Mouse (Mus musculus) lung, adult 2 months (tissue): ENCODE measurements around the gene Atf7ip. TPM values are rescaled to one million over a fixed set of nuclear protein-coding genes. Genes with fewer than 3 reads are reported as not detected.
A peak's percentile ranks its signal among the peaks of the same experiment; 100 is the strongest.

ENCODE experiments used
- DNase-seq: peaks from one replicate; pipeline ENCODE4 v3.0.0; 2022
- H3K4me1 ChIP-seq: fragments of 200-500 bp; 2 replicates; pipeline ENCODE4 v1.6.1; 2011; ENCODE audit warnings: low read length; ENCODE audit not compliant: control insufficient read depth, insufficient read depth
- H3K4me3 ChIP-seq: fragments of 200-500 bp; replicated peaks from 2 replicates; pipeline ENCODE3; 2011; ENCODE audit warnings: low read depth, mild to moderate bottlenecking, control low read depth, low read length; ENCODE audit errors: extremely low read depth
- CTCF ChIP-seq: fragments of 200-500 bp; IDR thresholded peaks from 2 replicates; pipeline ENCODE4 v1.5.1; 2011; ENCODE audit warnings: mild to moderate bottlenecking, low read length, control low read depth; ENCODE audit not compliant: insufficient read depth
- POLR2A ChIP-seq: fragments of 200-500 bp; IDR thresholded peaks from 2 replicates; pipeline ENCODE4 v1.6.1; 2011; ENCODE audit warnings: low read depth, mild to moderate bottlenecking, control low read depth, low read length, borderline replicate concordance; ENCODE audit errors: extremely low read depth
- WGBS: fragments of 180-500 bp; shearing (Covaris S2); methylation state at CpG from one replicate; pipeline ENCODE4 v1.1.7; 2018; 5-methylcytosine and 5-hydroxymethylcytosine counted together
- polyA plus RNA-seq: library from polyadenylated mRNA; depleted of rRNA; stranded (reverse); fragments of >200 nt; gene quantifications from 2 replicates; pipeline ENCODE4 v1.2.3, GENCODE M21; 2012

Atf7ip gene
- polyA plus RNA-seq, 1 experiment, result 28.3 TPM

DNA sequence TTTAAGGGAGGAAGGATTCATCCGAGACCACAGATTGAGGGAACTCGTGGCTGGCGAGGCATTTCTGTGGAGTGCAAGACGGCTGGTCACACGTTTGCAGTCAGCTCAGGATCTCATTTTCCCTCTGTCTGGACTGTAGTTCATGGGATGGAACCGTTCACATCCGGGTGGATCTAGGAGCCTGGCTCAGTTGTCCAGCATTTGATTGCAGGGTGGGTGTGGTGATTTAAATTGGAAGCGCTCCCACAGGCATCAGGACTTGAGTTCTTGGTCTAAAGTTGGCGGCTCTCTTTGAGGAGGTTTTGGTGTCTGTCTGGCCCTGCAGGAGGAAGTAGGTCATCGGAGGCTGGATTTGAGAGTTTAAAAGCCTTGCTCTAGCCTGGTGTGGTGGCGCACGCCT lies 10.9 kb upstream of the Atf7ip start:
- Histone ChIP-seq H3K4me3 (no peak overlapping the region), H3K4me1 (peaks cover 16% of the 10 kb centered on the region)
- 88% methylated on average over 12 of the region's 12 CpGs for WGBS
- DNase-seq, result no peak
- TF ChIP-seq POLR2A (no peak), CTCF (no peak)

DNA sequence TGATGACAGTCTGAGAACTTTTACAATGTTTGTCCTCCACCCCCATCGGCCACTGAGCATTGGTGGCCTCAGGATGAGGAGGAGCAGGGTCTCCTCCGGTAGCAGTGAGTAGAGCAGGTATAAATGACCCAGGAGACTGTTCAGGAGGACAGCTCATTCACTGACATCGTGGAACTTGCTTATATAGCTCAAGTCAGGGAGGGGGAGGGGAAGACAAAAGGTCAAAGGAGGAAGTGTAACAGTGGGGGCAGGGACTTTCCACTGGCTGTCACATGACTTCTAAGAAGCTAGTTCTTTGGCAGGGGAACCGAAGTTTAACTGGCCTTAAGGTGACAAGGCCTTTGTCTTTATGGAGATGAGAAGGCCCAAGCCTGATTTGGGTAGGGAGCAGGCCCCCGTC lies 8.2 kb upstream of the Atf7ip start:
- WGBS, result 55% methylated on average over 5 of the region's 5 CpGs
- TF ChIP-seq CTCF (no peak), POLR2A (no peak)
- no peak for DNase-seq
- no peak overlapping the region for H3K4me3 ChIP-seq
- peaks cover 8% of the 10 kb centered on the region for H3K4me1 ChIP-seq

DNA sequence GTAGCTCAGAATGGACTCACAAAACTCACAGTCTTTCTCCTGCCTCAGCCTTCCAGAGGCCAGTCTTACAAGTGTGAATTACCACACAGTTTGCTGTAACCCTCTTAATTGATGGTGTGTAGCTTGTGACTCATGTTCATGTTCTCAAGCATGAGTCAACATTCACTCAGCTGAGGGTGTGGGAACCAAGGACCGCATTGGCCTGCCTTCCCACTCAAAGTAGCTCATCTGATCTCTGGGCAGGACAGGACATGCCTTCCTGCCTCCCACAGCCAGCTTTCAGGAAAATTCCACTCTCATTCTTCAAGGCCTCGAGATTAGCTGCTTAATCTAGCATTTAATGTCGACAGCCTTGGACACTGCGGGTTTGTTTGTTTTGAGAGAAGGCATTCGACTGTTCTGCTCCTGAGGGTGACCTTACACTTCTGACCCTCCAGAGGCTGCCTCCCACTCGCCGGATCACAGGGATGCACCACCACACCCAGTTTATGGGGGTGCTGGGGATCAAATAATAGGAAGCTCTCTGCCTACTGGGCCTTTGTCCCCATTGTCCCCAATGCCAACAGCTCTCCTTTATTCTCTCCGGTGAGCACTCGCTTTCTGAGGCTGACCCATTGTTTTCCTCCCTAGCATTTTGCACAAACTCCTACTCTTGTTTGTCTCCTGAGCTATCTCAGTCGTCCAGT lies 6.5 kb upstream of the Atf7ip start:
- no peak overlapping the region for H3K4me3 ChIP-seq
- WGBS, result 55% methylated on average over 10 of the region's 10 CpGs
- DNase-seq, result no peak
- TF ChIP-seq CTCF (no peak), POLR2A (no peak)
- H3K4me1 ChIP-seq, result peaks cover 5% of the 10 kb centered on the region; the same call in 1 of the 2 replicates

DNA sequence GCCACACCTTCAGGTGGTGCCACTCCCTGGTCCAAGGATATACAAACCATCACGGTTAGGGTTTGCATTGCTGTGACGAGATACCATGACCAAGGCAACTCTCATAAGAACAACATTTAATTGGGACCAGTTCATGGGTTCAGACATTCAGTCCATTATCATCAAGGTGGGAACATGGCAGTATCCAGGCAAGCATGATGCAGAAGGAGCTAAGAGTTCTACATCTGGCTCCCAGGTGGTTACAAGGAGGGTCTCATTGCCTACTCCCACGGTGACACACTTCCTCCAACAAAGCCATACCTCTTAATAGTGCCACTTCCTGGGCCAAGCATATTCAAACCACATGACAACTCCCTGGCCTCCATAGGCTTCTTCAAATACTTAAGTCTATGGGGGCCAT lies 2.7 kb downstream of the Atf7ip start:
- no peaks in the 10 kb centered on the region for H3K4me1 ChIP-seq
- TF ChIP-seq POLR2A (no peak), CTCF (no peak)
- DNase-seq, result no peak
- H3K4me3 ChIP-seq, result no peak overlapping the region
- WGBS, result 91% methylated on average over 3 of the region's 3 CpGs

DNA sequence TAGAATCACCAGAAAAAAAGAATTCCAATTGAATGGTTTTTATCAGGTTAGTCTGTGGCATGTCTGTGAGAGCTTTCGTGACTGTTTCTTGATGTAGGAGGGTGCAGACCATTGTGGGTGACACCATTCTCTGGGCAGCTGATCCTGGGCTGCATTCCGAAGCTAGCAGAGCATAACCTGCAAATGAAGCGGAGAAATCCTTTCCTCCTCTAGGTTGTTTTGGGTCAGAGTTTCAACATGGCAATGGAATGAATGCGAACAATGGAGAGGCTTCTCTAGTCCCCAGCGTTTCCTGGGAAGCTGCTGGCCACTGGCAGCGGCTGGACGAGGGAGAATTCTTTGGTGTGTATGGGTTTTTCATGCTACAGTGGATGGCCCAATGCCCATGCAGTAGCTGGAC lies 5.0 kb downstream of the Atf7ip start:
- no peak for TF ChIP-seq POLR2A
- TF ChIP-seq CTCF, result no peak
- 83% methylated on average over 7 of the region's 7 CpGs for WGBS
- DNase-seq, result no peak
- no peak overlapping the region for H3K4me3 ChIP-seq
- no peaks in the 10 kb centered on the region for H3K4me1 ChIP-seq

DNA sequence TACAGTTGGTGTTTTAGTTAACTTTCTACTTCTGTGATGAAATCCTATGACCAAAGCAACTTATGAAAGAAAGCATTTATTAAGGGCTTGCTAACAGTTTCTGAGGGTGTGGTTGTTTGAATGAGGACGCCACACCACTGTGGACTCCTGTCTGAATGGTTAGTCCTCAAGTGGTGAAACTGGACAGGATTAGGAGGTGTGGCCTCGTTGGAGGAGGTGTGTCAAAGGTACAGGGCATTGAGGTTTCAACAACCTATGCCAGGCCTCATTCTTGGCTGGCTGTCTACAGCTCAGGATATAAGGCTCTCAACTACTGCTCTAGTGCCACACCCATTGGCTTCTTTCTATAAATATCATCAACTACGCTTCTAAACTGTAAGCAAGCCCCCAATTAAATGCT lies 6.4 kb downstream of the Atf7ip start:
- no peak for TF ChIP-seq CTCF
- TF ChIP-seq POLR2A, result no peak
- Histone ChIP-seq H3K4me1 (no peaks in the 10 kb centered on the region), H3K4me3 (no peak overlapping the region)
- 44% methylated on average over 3 of the region's 3 CpGs for WGBS
- DNase-seq, result no peak

DNA sequence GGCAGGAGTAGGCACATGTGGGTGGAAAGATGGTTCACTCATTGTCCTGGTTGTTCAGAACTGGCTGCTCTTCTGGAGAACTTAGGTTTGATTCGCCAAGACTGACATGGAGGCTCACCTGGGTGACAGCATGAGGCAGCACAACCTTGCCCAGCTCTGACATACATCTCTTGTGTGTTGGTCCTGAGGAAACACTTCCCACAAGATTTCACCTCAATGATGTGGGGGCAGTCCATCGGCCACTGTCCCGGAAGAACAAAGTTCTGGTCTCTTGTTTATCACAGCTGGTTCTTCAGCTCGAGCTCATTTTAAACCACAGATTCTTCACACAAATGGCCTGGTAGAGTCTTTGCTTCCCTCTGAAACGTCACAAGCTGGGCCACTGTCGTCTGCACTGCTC lies 10.7 kb downstream of the Atf7ip start:
- no peak for DNase-seq
- TF ChIP-seq POLR2A, result no peak
- no peak for TF ChIP-seq CTCF
- Histone ChIP-seq H3K4me1 (peaks cover 8% of the 10 kb centered on the region), H3K4me3 (no peak overlapping the region)
- WGBS, result 92% methylated on average over 6 of the region's 6 CpGs

DNA sequence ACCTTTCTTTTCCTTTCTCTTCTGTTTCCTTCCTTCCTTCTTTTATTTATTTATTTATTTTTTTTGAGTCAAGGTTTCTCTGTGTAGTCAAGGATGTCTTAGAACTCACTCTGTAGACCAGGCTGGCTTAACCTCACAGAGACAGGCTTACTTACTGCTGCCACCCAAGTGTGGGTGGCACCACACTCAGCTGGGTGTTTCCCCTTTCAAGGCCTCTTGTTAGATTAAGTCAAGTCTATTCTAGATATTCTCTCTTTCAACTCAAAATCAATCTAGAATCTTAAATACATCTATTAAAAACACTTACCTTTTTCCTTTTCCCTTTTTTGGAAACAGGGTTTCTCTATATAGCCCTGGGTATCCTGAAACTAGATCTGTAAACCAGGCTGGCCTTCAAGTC lies 11.3 kb downstream of the Atf7ip start:
- no peak for DNase-seq
- peaks cover 12% of the 10 kb centered on the region for H3K4me1 ChIP-seq
- no peak overlapping the region for H3K4me3 ChIP-seq
- no peak for TF ChIP-seq POLR2A
- TF ChIP-seq CTCF, result no peak

DNA sequence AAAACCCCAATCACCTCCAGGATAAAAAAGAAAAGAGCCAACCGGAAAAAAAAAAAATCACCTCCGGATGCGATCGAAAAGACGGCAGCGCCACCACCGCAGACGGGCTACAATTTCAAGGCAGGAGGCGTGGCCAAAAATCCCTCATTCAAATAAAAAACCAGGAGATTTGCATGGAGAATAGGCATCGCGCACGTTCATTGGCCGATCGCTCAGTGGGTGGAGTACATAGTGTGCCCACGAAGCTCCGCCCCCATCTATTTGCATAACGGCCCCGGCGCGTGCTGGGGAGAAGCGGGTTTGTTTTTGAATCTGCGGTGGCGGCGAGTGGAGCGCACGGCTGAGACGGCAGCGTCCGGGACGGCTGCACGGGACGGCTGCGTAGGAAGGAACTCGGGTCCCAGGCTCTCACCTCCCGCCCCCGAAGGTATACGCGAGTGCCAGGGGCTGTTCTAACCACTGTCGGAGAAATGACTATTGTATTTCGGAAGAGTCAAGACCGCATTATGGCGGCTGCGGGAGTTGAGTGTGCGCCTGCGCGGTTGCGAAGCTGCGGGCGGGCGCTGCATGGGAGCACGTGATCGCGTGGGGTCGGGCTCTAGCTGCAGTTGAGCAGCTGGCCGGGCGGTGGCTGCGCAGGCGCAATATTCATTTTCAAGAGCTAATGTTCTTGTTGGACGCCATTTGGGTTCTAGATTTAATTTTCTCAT lies 12.7 kb downstream of the Atf7ip start:
- DNase-seq, result peak; percentile 93
- peak; percentile 84 for TF ChIP-seq POLR2A
- peak; percentile 33; the same call in 1 of the 2 replicates for TF ChIP-seq CTCF
- H3K4me1 ChIP-seq, result peaks cover 18% of the 10 kb centered on the region
- under 1% methylated on average over 59 of the region's 59 CpGs for WGBS
- H3K4me3 ChIP-seq, result peak overlapping the region; percentile 95

DNA sequence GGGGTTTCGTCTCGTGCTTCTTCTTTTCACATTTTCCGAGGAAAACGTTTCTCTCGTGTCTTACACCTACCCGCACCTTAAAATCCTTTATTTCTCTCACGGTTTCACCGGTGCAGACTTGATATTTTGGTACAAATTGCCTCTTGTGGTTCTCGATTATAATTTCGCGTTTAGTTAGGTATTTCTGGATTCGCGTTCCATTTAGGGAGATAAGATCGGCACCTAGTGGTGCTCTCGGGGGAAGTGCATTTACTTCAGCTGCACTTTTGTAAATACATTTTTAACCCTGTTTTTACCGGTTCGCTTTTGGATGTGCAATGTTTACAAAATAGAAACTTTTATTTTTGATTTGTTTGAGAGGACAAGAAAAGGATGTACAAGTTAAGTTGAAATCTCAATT lies 13.3 kb downstream of the Atf7ip start:
- peak overlapping the region; percentile 95 for H3K4me3 ChIP-seq
- no peak for DNase-seq
- TF ChIP-seq CTCF, result no peak
- no peak for TF ChIP-seq POLR2A
- peaks cover 18% of the 10 kb centered on the region for H3K4me1 ChIP-seq
- 2% methylated on average over 17 of the region's 17 CpGs for WGBS
